Mouse (Mus musculus) cerebellum, postnatal 4 days (tissue): Measurements from ENCODE around the gene Rasgef1a.

Experiments
- DNase-seq, 2 experiments: peaks; one replicate each; pipeline ENCODE4 v3.0.0; 2022; ENCODE audit warnings: low spot score in 2 of 2, mixed read lengths in 1 of 2

Gene Rasgef1a

GRCm38 (mm10) chr6:118022898-118023635 is 11.8 kb downstream of the Rasgef1a start:
- no peak for DNase-seq

GRCm38 (mm10) chr6:118027036-118027435 is 15.8 kb downstream of the Rasgef1a start:
- no peak for DNase-seq

GRCm38 (mm10) chr6:118031467-118031866 is 20.2 kb downstream of the Rasgef1a start:
- no peak for DNase-seq

- DNase-seq, result no peak
These were observed 24.4 kb downstream of the Rasgef1a start for GRCm38 (mm10) chr6:118035639-118036038.

- DNase-seq, result no peak
These were observed 25.0 kb downstream of the Rasgef1a start for GRCm38 (mm10) chr6:118036118-118036805.

- no peak for DNase-seq
These were observed 25.6 kb downstream of the Rasgef1a start for GRCm38 (mm10) chr6:118036866-118037265.

- DNase-seq, result no peak
These were observed 33.9 kb downstream of the Rasgef1a start for GRCm38 (mm10) chr6:118045180-118045579.

- no peak for DNase-seq
These were observed 34.7 kb downstream of the Rasgef1a start for GRCm38 (mm10) chr6:118045892-118046291.

GRCm38 (mm10) chr6:118046511-118046910 is 35.3 kb downstream of the Rasgef1a start:
- no peak for DNase-seq

GRCm38 (mm10) chr6:118046924-118047323 is 35.7 kb downstream of the Rasgef1a start:
- no peak for DNase-seq

GRCm38 (mm10) chr6:118047811-118048505 is 36.7 kb downstream of the Rasgef1a start:
- peak in 1 of 2 experiments; percentile 19 for DNase-seq

- no peak for DNase-seq
These were observed 38.5 kb downstream of the Rasgef1a start for GRCm38 (mm10) chr6:118049776-118050175.

- no peak for DNase-seq
These were observed 40.2 kb downstream of the Rasgef1a start for GRCm38 (mm10) chr6:118051474-118051873.

GRCm38 (mm10) chr6:118055209-118055608 is 44.0 kb downstream of the Rasgef1a start:
- DNase-seq, result no peak

GRCm38 (mm10) chr6:118061266-118061665 is 50.0 kb downstream of the Rasgef1a start:
- DNase-seq, result no peak

- DNase-seq, result no peak
These were observed 52.0 kb downstream of the Rasgef1a start for GRCm38 (mm10) chr6:118063266-118063665.

- peak; percentile 54 to 73 for DNase-seq
These were observed 53.8 kb downstream of the Rasgef1a start for GRCm38 (mm10) chr6:118064968-118065530.

- DNase-seq, result no peak
These were observed 54.6 kb downstream of the Rasgef1a start for GRCm38 (mm10) chr6:118065837-118066198.

- DNase-seq, result no peak
These were observed 55.2 kb downstream of the Rasgef1a start for GRCm38 (mm10) chr6:118066199-118067081.

- no peak for DNase-seq
These were observed 56.5 kb downstream of the Rasgef1a start for GRCm38 (mm10) chr6:118067720-118068119.

GRCm38 (mm10) chr6:118070321-118071012 is 59.2 kb downstream of the Rasgef1a start:
- DNase-seq, result no peak
